In genomic region chr7:71391333-71391732, GRCm38 (mm10) we compare ENCODE assay signal across 22 mouse cellular contexts. TPM values are rescaled to one million over a fixed set of nuclear protein-coding genes. Genes with fewer than 3 reads are reported as not detected.
A peak's percentile ranks its signal among the peaks of the same experiment; 100 is the strongest.
DNase-seq lines count a peak whose midpoint lies in the region; ATAC-seq and TF ChIP-seq lines count a peak whose summit lies in the region.
"Had no signal": no experiment of that assay in that cellular context is flagged by ENCODE, and none has a peak within 500 bp of the region (broad histone marks: within the 10 kb centered on the region; RNA-seq: fewer than 3 reads in every experiment).

No protein-coding gene starts in this region.

- DNase-seq in lung, adult 2 months: no peak
- peak; percentile 62 for DNase-seq in kidney, postnatal 14 days
- no peak for DNase-seq in adrenal gland, postnatal 4 days (ENCODE audit: low spot score in 2 of 2)
- DNase-seq: cerebellum, postnatal 14 days; embryo, embryonic 11 days; gastrocnemius, postnatal 36 days; thymus, adult 2 months had no signal

- 71% methylated on average over 5 of the region's 5 CpGs for WGBS in intestine, postnatal 0 days
- 57% methylated on average over 5 of the region's 5 CpGs for WGBS in intestine, embryonic 16.5 days
- WGBS in lung, embryonic 16.5 days: 43% methylated on average over 5 of the region's 5 CpGs
- 62% methylated on average over 5 of the region's 5 CpGs for WGBS in lung, adult 2 months
- 74% methylated on average over 5 of the region's 5 CpGs for WGBS in hindbrain, embryonic 13.5 days

- no peak for ATAC-seq in intestine, postnatal 0 days
- ATAC-seq in intestine, embryonic 16.5 days: no peak
- peak; percentile 85 for ATAC-seq in lung, embryonic 16.5 days (ENCODE audit: low read depth)
- no peak for ATAC-seq in hindbrain, embryonic 13.5 days (ENCODE audit: low FRiP score)
- ATAC-seq: liver, embryonic 12.5 days; midbrain, embryonic 15.5 days had no signal

- H3K27ac ChIP-seq in intestine, postnatal 0 days (ENCODE audit: low read depth, low read length): no peak overlapping the region
- H3K27ac ChIP-seq in intestine, embryonic 16.5 days (ENCODE audit: low read length): no peak overlapping the region
- peak overlapping the region; percentile 83 for H3K27ac ChIP-seq in lung, embryonic 16.5 days (ENCODE audit: low read length)
- H3K27ac ChIP-seq in hindbrain, embryonic 13.5 days: no peak overlapping the region
- H3K27ac ChIP-seq: embryonic facial prominence, embryonic 15.5 days; forebrain, embryonic 10.5 days; hindbrain, embryonic 10.5 days; left cerebral cortex, adult 2 months; liver, embryonic 12.5 days; midbrain, embryonic 15.5 days had no signal

- TF ChIP-seq POLR2A in lung, adult 2 months (IDR thresholded peaks at IDR 0.05; ENCODE audit: borderline replicate concordance, extremely low read depth, low read depth, low read length): no peak

- no peak overlapping the region for H3K9ac ChIP-seq in intestine, postnatal 0 days (ENCODE audit: low read depth, low read length)
- H3K9ac ChIP-seq in intestine, embryonic 16.5 days (ENCODE audit: low read depth, low read length): no peak overlapping the region
- no peak overlapping the region for H3K9ac ChIP-seq in lung, embryonic 16.5 days (ENCODE audit: low read length)
- no peak overlapping the region for H3K9ac ChIP-seq in hindbrain, embryonic 13.5 days
- H3K9ac ChIP-seq: embryonic facial prominence, embryonic 15.5 days; liver, embryonic 12.5 days; midbrain, embryonic 15.5 days had no signal

- 0 out of 2 replicates have a peak, but pooled peaks cover 4% of the 10 kb centered on the region for H3K4me1 ChIP-seq in intestine, postnatal 0 days (replicated peaks; ENCODE audit: control insufficient read depth, insufficient read depth, low read length)
- H3K4me1 ChIP-seq in intestine, embryonic 16.5 days (ENCODE audit: control insufficient read depth, insufficient read depth, low read length): peaks cover 4% of the 10 kb centered on the region; the same call in 1 of the 2 replicates
- H3K4me1 ChIP-seq in lung, embryonic 16.5 days (replicated peaks; ENCODE audit: control insufficient read depth, insufficient read depth, low read length): peaks cover 18% of the 10 kb centered on the region
- H3K4me1 ChIP-seq in lung, adult 2 months (ENCODE audit: control insufficient read depth, insufficient read depth, low read length): no peaks in the 10 kb centered on the region; the same call in 1 of the 2 replicates
- H3K4me1 ChIP-seq in hindbrain, embryonic 13.5 days (replicated peaks): no peaks in the 10 kb centered on the region
- H3K4me1 ChIP-seq: embryonic facial prominence, embryonic 15.5 days; midbrain, embryonic 15.5 days had no signal

- no peak overlapping the region for H3K4me2 ChIP-seq in intestine, postnatal 0 days (replicated peaks; ENCODE audit: low read depth)
- no peak overlapping the region for H3K4me2 ChIP-seq in intestine, embryonic 16.5 days (ENCODE audit: low read depth, low read length)
- H3K4me2 ChIP-seq in lung, embryonic 16.5 days (ENCODE audit: low read depth, low read length): no peak overlapping the region; the same call in 1 of the 2 replicates
- no peak overlapping the region for H3K4me2 ChIP-seq in hindbrain, embryonic 13.5 days
- H3K4me2 ChIP-seq: embryonic facial prominence, embryonic 15.5 days; liver, embryonic 12.5 days; midbrain, embryonic 15.5 days had no signal

- H3K36me3 ChIP-seq in intestine, postnatal 0 days (ENCODE audit: control insufficient read depth, insufficient read depth): no peaks in the 10 kb centered on the region
- H3K36me3 ChIP-seq in intestine, embryonic 16.5 days (ENCODE audit: control insufficient read depth, insufficient read depth, low read length): no peaks in the 10 kb centered on the region
- no peaks in the 10 kb centered on the region for H3K36me3 ChIP-seq in lung, embryonic 16.5 days (ENCODE audit: control insufficient read depth, insufficient read depth, low read length)
- H3K36me3 ChIP-seq in hindbrain, embryonic 13.5 days: no peaks in the 10 kb centered on the region
- H3K36me3 ChIP-seq: embryonic facial prominence, embryonic 15.5 days; forebrain, embryonic 10.5 days; hindbrain, embryonic 10.5 days; liver, embryonic 12.5 days; midbrain, embryonic 15.5 days had no signal

- peak; percentile 21; the same call in 1 of the 2 replicates for TF ChIP-seq CTCF in intestine, postnatal 0 days (IDR thresholded peaks at IDR 0.05; ENCODE audit: low read depth)
- TF ChIP-seq CTCF in lung, adult 2 months (IDR thresholded peaks at IDR 0.05; ENCODE audit: insufficient read depth, low read length): no peak

- no peak overlapping the region for H3K4me3 ChIP-seq in intestine, postnatal 0 days (ENCODE audit: low read depth, low read length)
- H3K4me3 ChIP-seq in intestine, embryonic 16.5 days (ENCODE audit: low read length): no peak overlapping the region
- H3K4me3 ChIP-seq in lung, embryonic 16.5 days (ENCODE audit: low read length): no peak overlapping the region
- H3K4me3 ChIP-seq in lung, adult 2 months (replicated peaks; ENCODE audit: extremely low read depth, low read depth, low read length): no peak overlapping the region
- no peak overlapping the region for H3K4me3 ChIP-seq in hindbrain, embryonic 13.5 days
- H3K4me3 ChIP-seq: embryonic facial prominence, embryonic 15.5 days; forebrain, embryonic 10.5 days; hindbrain, embryonic 10.5 days; left cerebral cortex, adult 2 months; liver, embryonic 12.5 days; midbrain, embryonic 15.5 days had no signal

- H3K9me3 ChIP-seq in intestine, postnatal 0 days (ENCODE audit: control insufficient read depth): no peaks in the 10 kb centered on the region
- H3K9me3 ChIP-seq in intestine, embryonic 16.5 days (ENCODE audit: control insufficient read depth, low read length): no peaks in the 10 kb centered on the region
- no peaks in the 10 kb centered on the region for H3K9me3 ChIP-seq in lung, embryonic 16.5 days (ENCODE audit: control insufficient read depth, low read length)
- no peaks in the 10 kb centered on the region for H3K9me3 ChIP-seq in hindbrain, embryonic 13.5 days
- H3K9me3 ChIP-seq: embryonic facial prominence, embryonic 15.5 days; forebrain, embryonic 10.5 days; hindbrain, embryonic 10.5 days; liver, embryonic 12.5 days; midbrain, embryonic 15.5 days had no signal

- no peaks in the 10 kb centered on the region for H3K27me3 ChIP-seq in intestine, postnatal 0 days (replicated peaks; ENCODE audit: control insufficient read depth, insufficient read depth, low read length)
- no peaks in the 10 kb centered on the region for H3K27me3 ChIP-seq in intestine, embryonic 16.5 days (replicated peaks; ENCODE audit: control insufficient read depth, insufficient read depth, low read length)
- H3K27me3 ChIP-seq in lung, embryonic 16.5 days (ENCODE audit: control insufficient read depth, insufficient read depth, low read depth, low read length): no peaks in the 10 kb centered on the region
- H3K27me3 ChIP-seq in hindbrain, embryonic 13.5 days: no peaks in the 10 kb centered on the region
- H3K27me3 ChIP-seq: embryonic facial prominence, embryonic 15.5 days; liver, embryonic 12.5 days had no signal

RNA-seq across cellular contexts. Expression of gene Gm10295, which starts 40.0 kb away (rescaled TPM):
- polyA plus RNA-seq in intestine, postnatal 0 days (2015; fragmentation: Nextera tagmentation; extraction: Ambion mirVana): not detected in 2 replicates
- not detected in 2 replicates for polyA plus RNA-seq in intestine, embryonic 16.5 days (2015; fragmentation: Nextera tagmentation; extraction: Ambion mirVana)
- polyA plus RNA-seq in lung, embryonic 16.5 days (2015; fragmentation: Nextera tagmentation; extraction: Ambion mirVana): 0.05 TPM in 1 of 2 replicates, not detected in the other
- not detected in 2 replicates for polyA plus RNA-seq in lung, adult 2 months (2012; rRNA removed)
- total RNA-seq in adrenal gland, postnatal 4 days (2021): not detected
- polyA plus RNA-seq in hindbrain, embryonic 13.5 days (2015; fragmentation: Nextera tagmentation; extraction: Ambion mirVana): not detected in 2 replicates
- total RNA-seq: gastrocnemius, postnatal 36 days; left cerebral cortex, adult 2 months; megakaryocyte progenitor cell, adult 5-6 weeks; neutrophil, adult 5-6 weeks had no signal
- polyA plus RNA-seq: embryonic facial prominence, embryonic 15.5 days; forebrain, embryonic 10.5 days; heart, embryonic 14.5 days; limb, embryonic 11.5 days; liver, embryonic 12.5 days; midbrain, embryonic 15.5 days; thymus, adult 2 months; urinary bladder, adult 2 months had no signal
